Mouse (Mus musculus) neural tube, embryonic 13.5 days (tissue): ENCODE data around the gene Gm14443. TPM values are rescaled to one million over a fixed set of nuclear protein-coding genes. Genes with fewer than 3 reads are reported as not detected.
"Not testable (repeated sequence)": the region's sequence is repeated elsewhere in the genome, so short reads cannot be mapped to it uniquely, and the experiment has no call there.

Experiments used
- ATAC-seq: fragments of 200-750 bp; cut with Nextera tagmentation; 2 replicates; pipeline ENCODE4 v1.8.0; 2017; ENCODE audit warnings: low read depth, mild to moderate bottlenecking, moderate TSS enrichment, moderate library complexity
- H3K27ac ChIP-seq: fragments of 300-500 bp; sonication (generic); replicated peaks from 2 replicates; pipeline ENCODE4 v1.5.1; 2015; ENCODE audit warnings: moderate library complexity, mild to moderate bottlenecking, inconsistent platforms
- H3K27me3 ChIP-seq: fragments of 300-500 bp; sonication (generic); 2 replicates; pipeline ENCODE4 v1.6.1; 2015; ENCODE audit warnings: mild to moderate bottlenecking, inconsistent platforms
- H3K36me3 ChIP-seq: fragments of 300-500 bp; sonication (generic); 2 replicates; pipeline ENCODE4 v1.6.1; 2015; ENCODE audit warnings: mild to moderate bottlenecking, inconsistent platforms
- H3K4me1 ChIP-seq: fragments of 300-500 bp; sonication (generic); replicated peaks from 2 replicates; pipeline ENCODE4 v1.6.1; 2015; ENCODE audit warnings: inconsistent platforms
- H3K4me2 ChIP-seq: fragments of 300-500 bp; sonication (generic); 2 replicates; pipeline ENCODE4 v1.6.1; 2015; ENCODE audit warnings: inconsistent platforms, mild to moderate bottlenecking, moderate library complexity
- H3K4me3 ChIP-seq: fragments of 300-500 bp; sonication (generic); 2 replicates; pipeline ENCODE4 v1.5.1; 2015; ENCODE audit warnings: mild to moderate bottlenecking, inconsistent platforms
- H3K9ac ChIP-seq: fragments of 300-500 bp; sonication (generic); 2 replicates; pipeline ENCODE4 v1.6.1; 2015; ENCODE audit warnings: moderate library complexity, mild to moderate bottlenecking, inconsistent platforms
- H3K9me3 ChIP-seq: fragments of 300-500 bp; sonication (generic); 2 replicates; pipeline ENCODE4 v1.6.1; 2016; ENCODE audit warnings: inconsistent platforms
- WGBS: fragments of 180-500 bp; shearing (Covaris S2); methylation state at CpG from one replicate; pipeline ENCODE4 v1.1.7; 2015; 5-methylcytosine and 5-hydroxymethylcytosine counted together
- polyA plus RNA-seq: library from polyadenylated mRNA; unstranded; fragments of >200 nt; fragmentation: Nextera tagmentation; extraction: Ambion mirVana; gene quantifications from 2 replicates; pipeline ENCODE4 v1.2.1, GENCODE M21; 2015

The Gm14443 gene
- polyA plus RNA-seq, result 1.1 TPM in 2 replicates

GRCm38 (mm10) chr2:175175401-175176180 lies at the start of gene Gm14443:
Gm14443 (minus strand) TSS chr2:175175871.
- not testable (repeated sequence) for H3K4me1 ChIP-seq, ATAC-seq, H3K27me3 ChIP-seq, H3K27ac ChIP-seq, H3K9me3 ChIP-seq, H3K36me3 ChIP-seq, H3K9ac ChIP-seq, H3K4me2 ChIP-seq, H3K4me3 ChIP-seq
- WGBS, result 79% methylated on average over 12 of the region's 12 CpGs

GRCm38 (mm10) chr2:175206732-175207131 lies 31.1 kb upstream of the Gm14443 start, which contains the start of gene Gm14391:
Gm14391 (minus strand) TSS chr2:175206917.
- not testable (repeated sequence) for H3K27ac ChIP-seq, H3K4me2 ChIP-seq, H3K27me3 ChIP-seq, ATAC-seq, H3K9me3 ChIP-seq, H3K4me3 ChIP-seq, H3K36me3 ChIP-seq, H3K9ac ChIP-seq, H3K4me1 ChIP-seq
- WGBS, result no CpG with 5 or more reads among the region's 7 CpGs

DNA sequence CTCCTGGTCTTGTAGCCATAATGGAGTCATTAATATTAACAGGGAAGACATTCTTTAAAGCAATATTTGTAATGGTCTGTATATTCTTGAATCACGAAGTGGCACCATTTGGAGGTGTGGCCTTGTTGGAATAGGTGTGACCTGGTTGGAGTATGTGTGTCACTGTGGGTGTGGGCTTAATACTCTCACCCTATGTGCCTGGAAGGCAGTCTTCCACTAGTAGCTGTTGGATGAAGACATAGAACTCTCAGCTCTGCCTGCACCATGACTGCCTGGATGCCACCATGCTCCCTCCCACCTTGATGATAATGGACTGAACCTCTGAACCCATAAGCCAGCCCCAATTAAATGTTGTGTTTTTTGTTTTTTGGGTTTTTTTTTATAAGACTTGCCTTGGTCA lies 3.3 kb upstream of the Gm14443 start:
- not testable (repeated sequence) for H3K4me1 ChIP-seq, H3K4me2 ChIP-seq, H3K27me3 ChIP-seq, H3K9me3 ChIP-seq, H3K27ac ChIP-seq, H3K36me3 ChIP-seq, H3K9ac ChIP-seq, ATAC-seq, H3K4me3 ChIP-seq
- 59% methylated on average over 1 of the region's 1 CpGs for WGBS

- WGBS, result 84% methylated on average over 6 of the region's 6 CpGs
- no peak overlapping the region for H3K27ac ChIP-seq
- H3K9ac ChIP-seq, result no peak overlapping the region
- H3K4me2 ChIP-seq, result no peak overlapping the region
- H3K4me3 ChIP-seq, result no peak overlapping the region
- no peak for ATAC-seq
- 0 out of 2 replicates have a peak, but pooled peaks cover 6% of the 10 kb centered on the region for H3K9me3 ChIP-seq
- H3K27me3 ChIP-seq, result no peaks in the 10 kb centered on the region
- no peaks in the 10 kb centered on the region for H3K36me3 ChIP-seq
- H3K4me1 ChIP-seq, result no peaks in the 10 kb centered on the region
Observed at GRCm38 (mm10) chr2:175176312-175176711, 641 bp upstream of the Gm14443 start.

DNA sequence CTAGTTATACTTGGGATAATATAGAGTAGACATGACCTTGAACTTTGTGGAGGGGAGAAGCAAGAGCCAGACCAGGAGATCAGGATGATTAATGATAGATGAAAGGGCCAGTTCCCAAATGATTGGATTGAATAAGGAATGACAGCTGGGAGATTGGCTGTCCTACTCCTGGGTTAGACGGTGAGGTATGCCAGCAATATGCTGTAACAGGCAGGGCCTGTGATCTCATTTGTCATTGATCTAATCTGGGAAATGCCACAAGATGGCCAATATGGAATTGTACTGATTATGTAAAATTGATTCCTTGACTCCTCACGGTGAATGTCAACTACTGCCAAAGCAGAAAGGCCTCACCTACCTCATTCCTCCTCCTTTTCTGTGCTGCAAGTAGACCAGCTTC lies 1.6 kb downstream of the Gm14443 start:
- WGBS, result 90% methylated on average over 2 of the region's 2 CpGs

DNA sequence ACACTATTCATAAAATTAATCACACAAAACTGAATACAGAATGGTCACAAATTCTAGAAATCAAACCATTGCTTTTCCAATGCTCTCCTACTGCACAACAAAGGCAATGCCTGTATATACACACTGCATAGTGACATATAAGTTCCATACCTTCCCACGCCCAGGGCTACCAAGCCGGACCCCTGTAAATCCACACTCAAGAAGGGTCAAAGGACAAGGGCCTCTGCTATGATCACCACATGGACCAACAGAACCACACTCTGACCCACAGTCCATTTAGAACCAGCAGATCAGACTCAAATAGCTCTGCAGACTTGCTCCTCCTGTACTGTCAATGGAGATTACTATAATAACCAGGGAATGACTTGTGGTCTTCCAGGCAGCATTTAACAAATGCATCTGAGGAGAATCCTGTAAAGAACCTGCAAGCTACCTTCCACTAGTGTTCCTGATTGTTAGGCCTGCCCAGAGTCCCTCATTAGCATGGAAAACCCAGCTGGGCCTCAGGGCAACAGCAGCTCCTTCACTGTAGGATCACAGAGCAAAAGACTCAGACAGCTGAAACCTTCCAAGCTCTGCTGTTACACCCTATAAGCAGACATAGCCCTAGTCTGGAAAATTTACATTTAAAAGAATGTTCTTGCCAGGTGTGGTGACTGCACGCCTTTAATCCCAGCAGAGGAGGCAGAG lies 2.6 kb downstream of the Gm14443 start:
- not testable (repeated sequence) for ATAC-seq, H3K4me2 ChIP-seq, H3K9me3 ChIP-seq, H3K36me3 ChIP-seq, H3K4me1 ChIP-seq, H3K4me3 ChIP-seq, H3K9ac ChIP-seq, H3K27me3 ChIP-seq, H3K27ac ChIP-seq
- WGBS, result 87% methylated on average over 3 of the region's 3 CpGs

More for the DNA sequence above, 1.6 kb downstream of the Gm14443 start:
- not testable (repeated sequence) for H3K36me3 ChIP-seq, H3K4me1 ChIP-seq, ATAC-seq, H3K4me3 ChIP-seq, H3K27ac ChIP-seq, H3K4me2 ChIP-seq, H3K27me3 ChIP-seq, H3K9me3 ChIP-seq, H3K9ac ChIP-seq

GRCm38 (mm10) chr2:175172123-175172522 lies 3.5 kb downstream of the Gm14443 start:
- H3K4me1 ChIP-seq, result no peaks in the 10 kb centered on the region
- ATAC-seq, result no peak
- WGBS, result 90% methylated on average over 3 of the region's 3 CpGs

DNA sequence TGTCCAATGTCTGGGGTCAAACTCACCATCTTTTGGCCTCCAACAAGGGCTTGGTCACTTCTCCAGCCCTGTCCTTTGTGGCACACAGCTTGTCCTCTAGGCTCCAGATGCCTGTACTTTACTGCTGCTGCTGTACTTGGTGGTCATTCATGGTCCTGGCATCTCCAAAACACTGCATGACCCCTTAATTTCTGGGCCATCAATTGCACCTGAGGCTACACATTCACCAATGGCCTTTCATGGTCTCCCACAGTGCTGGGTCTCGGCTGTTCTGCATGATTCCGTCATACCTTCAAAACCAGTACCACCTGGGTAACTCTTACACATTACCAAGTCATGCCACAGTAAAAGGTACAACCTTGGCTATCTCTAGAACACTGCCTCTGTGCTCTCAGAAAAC lies 8.8 kb downstream of the Gm14443 start:
- H3K36me3 ChIP-seq, H3K4me3 ChIP-seq, H3K9ac ChIP-seq, H3K4me2 ChIP-seq, H3K4me1 ChIP-seq, H3K27ac ChIP-seq, ATAC-seq, H3K27me3 ChIP-seq, H3K9me3 ChIP-seq: not testable (repeated sequence)
- 92% methylated on average over 2 of the region's 2 CpGs for WGBS

More at GRCm38 (mm10) chr2:175172123-175172522, 3.5 kb downstream of the Gm14443 start:
- Histone ChIP-seq H3K27me3 (no peaks in the 10 kb centered on the region), H3K27ac (no peak overlapping the region), H3K4me3 (no peak overlapping the region), H3K4me2 (no peak overlapping the region), H3K36me3 (no peaks in the 10 kb centered on the region), H3K9ac (no peak overlapping the region), H3K9me3 (no peaks in the 10 kb centered on the region)

GRCm38 (mm10) chr2:175165110-175165509 lies 10.6 kb downstream of the Gm14443 start:
- ATAC-seq, H3K4me1 ChIP-seq, H3K9me3 ChIP-seq, H3K27me3 ChIP-seq, H3K4me3 ChIP-seq, H3K4me2 ChIP-seq, H3K9ac ChIP-seq, H3K27ac ChIP-seq, H3K36me3 ChIP-seq: not testable (repeated sequence)
- WGBS, result 94% methylated on average over 12 of the region's 12 CpGs

- H3K4me3 ChIP-seq, H3K4me2 ChIP-seq, H3K27me3 ChIP-seq, H3K27ac ChIP-seq, ATAC-seq, H3K36me3 ChIP-seq, H3K4me1 ChIP-seq, H3K9ac ChIP-seq: not testable (repeated sequence)
- WGBS, result 94% methylated on average over 4 of the region's 4 CpGs
- peaks cover 17% of the 10 kb centered on the region for H3K9me3 ChIP-seq
Observed at GRCm38 (mm10) chr2:175161438-175161837, 14.2 kb downstream of the Gm14443 start.

DNA sequence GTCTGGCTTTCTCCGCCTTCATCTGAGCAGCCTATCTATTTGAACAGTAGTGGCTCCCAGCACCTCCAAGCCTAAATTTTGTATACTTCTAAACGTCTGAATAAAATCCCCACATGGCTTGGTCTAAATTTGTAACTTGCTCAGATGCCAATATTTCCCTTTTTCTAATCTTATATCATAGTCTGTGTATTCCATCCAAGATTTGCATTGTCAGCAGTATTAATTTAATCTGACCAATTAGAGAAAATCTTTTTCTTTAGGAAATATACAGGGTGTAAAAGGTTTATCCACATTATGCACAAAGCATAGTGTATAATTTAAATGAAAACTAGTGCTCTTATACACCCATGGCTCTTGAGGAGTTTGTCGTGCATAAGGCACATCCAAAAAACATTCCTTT lies 17.0 kb downstream of the Gm14443 start:
- no peak for ATAC-seq
- no peak overlapping the region for H3K4me3 ChIP-seq
- H3K9ac ChIP-seq, result no peak overlapping the region
- no peaks in the 10 kb centered on the region for H3K36me3 ChIP-seq
- no peaks in the 10 kb centered on the region for H3K4me1 ChIP-seq
- H3K4me2 ChIP-seq, result no peak overlapping the region
- H3K9me3 ChIP-seq, result peaks cover 26% of the 10 kb centered on the region
- H3K27me3 ChIP-seq, result no peaks in the 10 kb centered on the region
- WGBS, result 82% methylated on average over 3 of the region's 3 CpGs
- no peak overlapping the region for H3K27ac ChIP-seq

- no peak overlapping the region for H3K4me3 ChIP-seq
- no peak overlapping the region for H3K4me2 ChIP-seq
- no peaks in the 10 kb centered on the region for H3K4me1 ChIP-seq
- WGBS, result 92% methylated on average over 13 of the region's 13 CpGs
- H3K9ac ChIP-seq, result no peak overlapping the region
- no peaks in the 10 kb centered on the region for H3K27me3 ChIP-seq
- ATAC-seq, result no peak
- no peak overlapping the region for H3K27ac ChIP-seq
- H3K9me3 ChIP-seq, result peaks cover 24% of the 10 kb centered on the region
- H3K36me3 ChIP-seq, result no peaks in the 10 kb centered on the region
Observed at GRCm38 (mm10) chr2:175156696-175157095, 19.0 kb downstream of the Gm14443 start.
